Mouse (Mus musculus) CH12.LX (cell line): ENCODE measurements around the gene Trio. TPM values are rescaled to one million over a fixed set of nuclear protein-coding genes. Genes with fewer than 3 reads are reported as not detected.
A peak's percentile ranks its signal among the peaks of the same experiment; 100 is the strongest.

Experiments used
- DNase-seq: peaks from one replicate; pipeline ENCODE4 v3.0.0-alpha.2; 2013; ENCODE audit errors: extremely low read depth
- H3K27ac ChIP-seq: 2 replicates; pipeline ENCODE4 v1.5.1; 2012; ENCODE audit warnings: low read depth, mild to moderate bottlenecking, control low read depth, moderate library complexity; ENCODE audit not compliant: insufficient read depth
- H3K27me3 ChIP-seq: replicated peaks from 2 replicates; pipeline ENCODE3; 2012; ENCODE audit warnings: inconsistent platforms
- H3K36me3 ChIP-seq, 2 experiments: replicated peaks in 1 of 2; 2 replicates each; pipeline versions ENCODE3 to v1.6.1; 2012; ENCODE audit warnings: inconsistent platforms in 1 of 2, low read length in 1 of 2, mild to moderate bottlenecking in 1 of 2, mixed read lengths in 1 of 2, moderate library complexity in 1 of 2; ENCODE audit not compliant: control insufficient read depth in 1 of 2, insufficient read depth in 1 of 2
- H3K4me1 ChIP-seq, 2 experiments: 2 replicates each; pipeline ENCODE4 v1.6.1; 2012; ENCODE audit warnings: inconsistent platforms in 1 of 2, moderate library complexity in 1 of 2; ENCODE audit not compliant: insufficient read depth in 2 of 2, control insufficient read depth in 1 of 2
- H3K4me2 ChIP-seq: 2 replicates; pipeline ENCODE4 v1.6.1; 2012; ENCODE audit warnings: low read depth, mild to moderate bottlenecking, control low read depth; ENCODE audit not compliant: poor library complexity, insufficient read depth, severe bottlenecking
- H3K4me3 ChIP-seq, 3 experiments: fragments of 150-350 bp in 1 of 3; sonication (generic) in 1 of 3; replicated peaks in 1 of 3; 2 replicates each; pipeline versions ENCODE3 to v1.5.1; 2011 to 2012; ENCODE audit warnings: low read depth in 2 of 3, low read length in 2 of 3, mild to moderate bottlenecking in 2 of 3, moderate library complexity in 2 of 3, control low read depth in 1 of 3, improper control_type of control experiment in 1 of 3, inconsistent platforms in 1 of 3, mixed read lengths in 1 of 3; ENCODE audit not compliant: poor library complexity in 1 of 3
- H3K79me2 ChIP-seq: replicated peaks from 2 replicates; pipeline ENCODE4 v1.6.1; 2012; ENCODE audit warnings: mild to moderate bottlenecking, moderate library complexity; ENCODE audit not compliant: control insufficient read depth, poor library complexity, insufficient read depth, severe bottlenecking; ENCODE audit errors: extremely low read depth
- H3K9ac ChIP-seq: 2 replicates; pipeline ENCODE4 v1.6.1; 2012; ENCODE audit warnings: low read depth, mild to moderate bottlenecking, control low read depth, moderate library complexity; ENCODE audit not compliant: insufficient read depth
- H3K9me3 ChIP-seq: replicated peaks from 2 replicates; pipeline ENCODE3; 2012; ENCODE audit warnings: low read length, inconsistent platforms, mixed read lengths
- BHLHE40 ChIP-seq: IDR thresholded peaks from 2 replicates; pipeline ENCODE4 v1.6.1; 2011; ENCODE audit warnings: mild to moderate bottlenecking, low read depth, low read length, improper control_type of control experiment
- CHD1 ChIP-seq: IDR thresholded peaks from 2 replicates; pipeline ENCODE4 v1.6.1; 2012; ENCODE audit warnings: low read depth, low read length, improper control_type of control experiment, inconsistent platforms
- CHD2 ChIP-seq: IDR thresholded peaks from 2 replicates; pipeline ENCODE4 v1.6.1; 2011; ENCODE audit warnings: low read length, improper control_type of control experiment
- CTCF ChIP-seq, 2 experiments: IDR thresholded peaks in 1 of 2; conservative IDR thresholded peaks in 1 of 2; 2 replicates each; pipeline ENCODE4 v1.5.1; 2011 to 2012; ENCODE audit warnings: low read depth in 2 of 2, low read length in 2 of 2, improper control_type of control experiment in 1 of 2, inconsistent platforms in 1 of 2, mild to moderate bottlenecking in 1 of 2, moderate library complexity in 1 of 2
- ELF1 ChIP-seq: IDR thresholded peaks from 2 replicates; pipeline ENCODE4 v1.6.1; 2014; ENCODE audit warnings: low read depth, mild to moderate bottlenecking, inconsistent platforms, low read length, improper control_type of control experiment
- EP300 ChIP-seq: IDR thresholded peaks from 2 replicates; pipeline ENCODE4 v1.6.1; 2011; ENCODE audit warnings: low read length, improper control_type of control experiment
- GABPA ChIP-seq: IDR thresholded peaks from 2 replicates; pipeline ENCODE4 v1.6.1; 2012; ENCODE audit warnings: low read depth, low read length, improper control_type of control experiment, inconsistent platforms; ENCODE audit not compliant: insufficient replicate concordance
- HCFC1 ChIP-seq: IDR thresholded peaks from 2 replicates; pipeline ENCODE4 v1.6.1; 2012; ENCODE audit warnings: low read depth, mild to moderate bottlenecking, inconsistent platforms, low read length, improper control_type of control experiment
- IRF4 ChIP-seq: IDR thresholded peaks from 2 replicates; pipeline ENCODE4 v1.6.1; 2014; ENCODE audit warnings: low read depth, mild to moderate bottlenecking, inconsistent platforms, low read length, improper control_type of control experiment
- JUND ChIP-seq: conservative IDR thresholded peaks from 2 replicates; pipeline ENCODE4 v1.6.1; 2011; ENCODE audit warnings: low read depth, low read length, improper control_type of control experiment
- KAT2A ChIP-seq: IDR thresholded peaks from 2 replicates; pipeline ENCODE4 v1.6.1; 2012; ENCODE audit warnings: low read length, improper control_type of control experiment, inconsistent platforms; ENCODE audit not compliant: insufficient replicate concordance
- MAX ChIP-seq: IDR thresholded peaks from 2 replicates; pipeline ENCODE4 v1.6.1; 2011; ENCODE audit warnings: low read length, improper control_type of control experiment
- MAZ ChIP-seq: IDR thresholded peaks from 2 replicates; pipeline ENCODE4 v1.6.1; 2012; ENCODE audit warnings: low read depth, mild to moderate bottlenecking, inconsistent platforms, low read length, improper control_type of control experiment, moderate library complexity
- MEF2A ChIP-seq: IDR thresholded peaks from 2 replicates; pipeline ENCODE4 v1.6.1; 2014; ENCODE audit warnings: low read depth, mild to moderate bottlenecking, inconsistent platforms, low read length, improper control_type of control experiment, borderline replicate concordance
- MXI1 ChIP-seq: IDR thresholded peaks from 2 replicates; pipeline ENCODE4 v1.6.1; 2011; ENCODE audit warnings: mild to moderate bottlenecking, low read depth, low read length, improper control_type of control experiment
- MYC ChIP-seq: IDR thresholded peaks from 2 replicates; pipeline ENCODE4 v1.6.1; 2011; ENCODE audit warnings: low read depth, mild to moderate bottlenecking, improper control_type of control experiment, low read length
- NELFE ChIP-seq: IDR thresholded peaks from 2 replicates; pipeline ENCODE4 v1.6.1; 2011; ENCODE audit warnings: low read depth, low read length, improper control_type of control experiment
- PAX5 ChIP-seq: IDR thresholded peaks from 2 replicates; pipeline ENCODE4 v1.6.1; 2012; ENCODE audit warnings: low read length, inconsistent platforms, mixed read lengths
- POLR2AphosphoS2 ChIP-seq: IDR thresholded peaks from 2 replicates; pipeline ENCODE4 v1.6.1; 2011; ENCODE audit warnings: low read depth, low read length, improper control_type of control experiment
- RAD21 ChIP-seq: IDR thresholded peaks from 2 replicates; pipeline ENCODE4 v1.6.1; 2011; ENCODE audit warnings: low read depth, mild to moderate bottlenecking, low read length, improper control_type of control experiment, moderate library complexity
- RCOR1 ChIP-seq: conservative IDR thresholded peaks from 2 replicates; pipeline ENCODE4 v1.6.1; 2012; ENCODE audit warnings: low read depth, mild to moderate bottlenecking, inconsistent platforms, low read length, improper control_type of control experiment
- SIN3A ChIP-seq: IDR thresholded peaks from 2 replicates; pipeline ENCODE4 v1.6.1; 2012; ENCODE audit warnings: low read length, improper control_type of control experiment, inconsistent platforms
- TBP ChIP-seq: conservative IDR thresholded peaks from 2 replicates; pipeline ENCODE4 v1.6.1; 2011; ENCODE audit warnings: low read depth, low read length, improper control_type of control experiment
- TCF12 ChIP-seq: IDR thresholded peaks from 2 replicates; pipeline ENCODE4 v1.6.1; 2014; ENCODE audit warnings: low read depth, mild to moderate bottlenecking, inconsistent platforms, low read length, improper control_type of control experiment
- USF2 ChIP-seq: conservative IDR thresholded peaks from 2 replicates; pipeline ENCODE4 v1.6.1; 2011; ENCODE audit warnings: low read depth, low read length, improper control_type of control experiment
- ZC3H11A ChIP-seq: IDR thresholded peaks from 2 replicates; pipeline ENCODE4 v1.6.1; 2012; ENCODE audit warnings: low read depth, mild to moderate bottlenecking, inconsistent platforms, low read length, improper control_type of control experiment
- ZKSCAN1 ChIP-seq: IDR thresholded peaks from 2 replicates; pipeline ENCODE4 v1.6.1; 2012; ENCODE audit warnings: low read depth, inconsistent platforms, low read length, improper control_type of control experiment, borderline replicate concordance
- ZNF384 ChIP-seq: IDR thresholded peaks from 2 replicates; pipeline ENCODE4 v1.6.1; 2012; ENCODE audit warnings: low read depth, low read length, improper control_type of control experiment, inconsistent platforms
- dilution Hi-C: fragments of 300-500 bp; cut with MboI; formaldehyde crosslinking; loops from 2 replicates; pipeline ENCODE4 v1.14.3; 2020; ENCODE audit warnings: low sequenced_read_pairs; ENCODE audit not compliant: extremely low pct_unique_long_range_greater_than_20kb, extremely low pct_ligation_motif_present
- in situ Hi-C: fragments of 300-500 bp; cut with MboI; formaldehyde crosslinking; loops from 3 replicates; pipeline ENCODE4 v1.14.3; 2019; ENCODE audit warnings: low sequenced_read_pairs, low pct_ligation_motif_present, low pct_unique_long_range_greater_than_20kb, mixed read lengths
- polyA plus RNA-seq: library from polyadenylated mRNA; unstranded; fragments of >175 nt; gene quantifications from 2 replicates; pipeline ENCODE4 v1.2.1, GENCODE M21; 2012; ENCODE audit warnings: low read depth; ENCODE audit not compliant: insufficient read length
- total RNA-seq, 2 experiments: library from RNA; depleted of rRNA; stranded (reverse); fragments of 300-350 nt in 1 of 2; fragments of >200 nt in 1 of 2; gene quantifications; 2 replicates each; pipeline ENCODE4 v1.2.3; 2012 to 2014

Gene Trio
- total and polyA plus RNA-seq, 3 experiments = 3.9 to 17.5 (median 4.3) TPM

DNA sequence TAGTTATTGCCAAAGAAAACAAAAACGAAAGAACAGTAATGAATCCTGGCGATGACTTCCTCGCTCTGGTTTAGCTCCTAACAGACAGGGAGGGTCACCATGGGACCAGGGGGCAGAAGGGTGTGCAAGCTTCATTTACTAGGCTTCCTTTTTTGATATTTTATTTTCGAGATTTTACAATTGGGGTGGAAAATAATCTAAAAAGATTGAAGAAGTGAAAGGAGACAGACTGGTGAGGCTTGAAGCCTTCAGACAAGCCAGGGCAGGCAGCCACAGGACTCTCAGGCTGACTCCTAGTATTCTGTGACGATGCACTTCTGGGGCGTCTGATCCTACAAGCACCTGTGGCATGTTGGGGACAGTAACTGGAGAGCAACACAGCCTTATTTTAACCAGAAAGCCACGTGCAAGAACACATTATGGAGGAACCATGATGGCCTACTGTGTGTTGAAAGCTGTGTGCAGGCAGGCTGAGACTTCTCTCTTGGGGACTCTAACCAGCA is 253.5 kb downstream of the Trio start:
- dilution Hi-C loops = no loop called here
- Histone ChIP-seq H3K27ac (no peak overlapping the region), H3K36me3 (peaks cover 0 to 37% of the 10 kb centered on the region in 2 experiments), H3K4me1 (peaks cover 17 to 97% of the 10 kb centered on the region in 2 experiments), H3K4me3 (peak overlapping the region in 1 of 3 experiments; percentile 52), H3K9me3 (peaks cover 7% of the 10 kb centered on the region), H3K9ac (no peak overlapping the region), H3K4me2 (peak overlapping the region; percentile 32), H3K79me2 (no peaks in the 10 kb centered on the region), H3K27me3 (no peaks in the 10 kb centered on the region)
- in situ Hi-C loops = no loop called here
- DNase-seq = peak; percentile 82
- TF ChIP-seq NELFE (no peak), IRF4 (peak; percentile 61), PAX5 (no peak), ELF1 (no peak), CTCF (conservative IDR thresholded peaks at IDR 0.05 in 1 of 2, IDR thresholded peaks at IDR 0.05 in 1 of 2; ENCODE audit: low read depth in 2 of 2, low read length in 2 of 2) (no peak), TCF12 (peak; percentile 36; the same call in 1 of the 2 replicates), SIN3A (no peak), JUND (no peak), MEF2A (0 out of 2 replicates have a peak, but pooled peaks have one; percentile 23), HCFC1 (no peak; the same call in 1 of the 2 replicates), MAX (peak; percentile 57; the same call in 1 of the 2 replicates), ZC3H11A (no peak), MYC (no peak), ZNF384 (no peak), ZKSCAN1 (peak; percentile 94), GABPA (no peak), MXI1 (no peak), EP300 (peak; percentile 60), RCOR1 (no peak), KAT2A (no peak), BHLHE40 (peak; percentile 56), USF2 (no peak), POLR2AphosphoS2 (no peak), TBP (no peak), RAD21 (no peak), CHD1 (peak; percentile 89), MAZ (no peak), CHD2 (no peak)
- TF ChIP-seq, all 38 proteins: peak for 8
